Mouse (Mus musculus): Measurements from ENCODE around the gene Olfr1284. TPM values are rescaled to one million over a fixed set of nuclear protein-coding genes. Genes with fewer than 3 reads are reported as not detected.
"Not testable (repeated sequence)": the region's sequence is repeated elsewhere in the genome, so short reads cannot be mapped to it uniquely, and the experiment has no call there.

Gene Olfr1284
- not detected for total RNA-seq (2022)

GRCm38 (mm10) chr2:111375222-111375621 is at the start of gene Olfr1284:
TSS of gene Olfr1284 (plus strand) at chr2:111375522.
- no peak for DNase-seq

- DNase-seq: no peak
Measured at GRCm38 (mm10) chr2:111326220-111326619, 49.1 kb upstream of the Olfr1284 start, which contains the start of gene Olfr1281. TSS of gene Olfr1281 (plus strand) at chr2:111326520.

- not testable (repeated sequence) for DNase-seq
Measured at GRCm38 (mm10) chr2:111333721-111334120, 41.6 kb upstream of the Olfr1284 start.

- no peak for DNase-seq
Measured at GRCm38 (mm10) chr2:111335976-111336375, 39.3 kb upstream of the Olfr1284 start, which contains the start of gene Olfr1282. TSS of gene Olfr1282 (minus strand) at chr2:111336076.

- no peak for DNase-seq
Measured at GRCm38 (mm10) chr2:111366490-111366889, 8.8 kb upstream of the Olfr1284 start, which contains the start of gene Olfr1283. TSS of gene Olfr1283 (plus strand) at chr2:111366790.

GRCm38 (mm10) chr2:111422931-111423330 is 47.6 kb downstream of the Olfr1284 start, which contains the start of gene Olfr1286:
TSS of gene Olfr1286 (minus strand) at chr2:111423115.
- no peak for DNase-seq

Other genes starting within 250 kb of the Olfr1284 start
- not detected for gene Gm15130, start 222.6 kb upstream of the Olfr1284 start, total RNA-seq (2022)
- not detected for gene 4930430A15Rik, start 145.9 kb upstream of the Olfr1284 start, total RNA-seq (2022)
- not detected for gene Olfr1275, start 140.2 kb upstream of the Olfr1284 start, total RNA-seq (2022)
- not detected for gene Olfr1276, start 121.0 kb upstream of the Olfr1284 start, total RNA-seq (2022)
- gene Olfr1277, start 101.4 kb upstream of the Olfr1284 start, total RNA-seq (2022): not detected
- not detected for gene Olfr1278, start 85.4 kb upstream of the Olfr1284 start, total RNA-seq (2022)
- not detected for gene Olfr1279, start 74.9 kb upstream of the Olfr1284 start, total RNA-seq (2022)
- gene Olfr1280, start 61.5 kb upstream of the Olfr1284 start, total RNA-seq (2022): not detected
- gene Olfr1281, start 49.0 kb upstream of the Olfr1284 start, total RNA-seq (2022): not detected
- gene Olfr1282, start 39.4 kb upstream of the Olfr1284 start, total RNA-seq (2022): not detected
- not detected for gene Olfr1283, start 8.7 kb upstream of the Olfr1284 start, total RNA-seq (2022)
- not detected for gene Olfr1286, start 47.6 kb downstream of the Olfr1284 start, total RNA-seq (2022)
- not detected for gene Olfr1287, start 73.6 kb downstream of the Olfr1284 start, total RNA-seq (2022)
- gene Olfr1288, start 98.6 kb downstream of the Olfr1284 start, total RNA-seq (2022): not detected
- not detected for gene Olfr1289, start 105.3 kb downstream of the Olfr1284 start, total RNA-seq (2022)
- not detected for gene Olfr1290, start 118.3 kb downstream of the Olfr1284 start, total RNA-seq (2022)
- gene Olfr1291-ps1, start 121.7 kb downstream of the Olfr1284 start, total RNA-seq (2022): not detected
- gene Olfr1293-ps, start 149.7 kb downstream of the Olfr1284 start, total RNA-seq (2022): not detected
- not detected for gene Olfr1294, start 164.8 kb downstream of the Olfr1284 start, total RNA-seq (2022)
- not detected for gene Olfr1295, start 194.2 kb downstream of the Olfr1284 start, total RNA-seq (2022)